Mouse (Mus musculus): ENCODE data around the gene Wwox. TPM values are rescaled to one million over a fixed set of nuclear protein-coding genes. Genes with fewer than 3 reads are reported as not detected.

Wwox gene
- polyA plus RNA-seq, 1 experiment: 4.7 TPM

DNA sequence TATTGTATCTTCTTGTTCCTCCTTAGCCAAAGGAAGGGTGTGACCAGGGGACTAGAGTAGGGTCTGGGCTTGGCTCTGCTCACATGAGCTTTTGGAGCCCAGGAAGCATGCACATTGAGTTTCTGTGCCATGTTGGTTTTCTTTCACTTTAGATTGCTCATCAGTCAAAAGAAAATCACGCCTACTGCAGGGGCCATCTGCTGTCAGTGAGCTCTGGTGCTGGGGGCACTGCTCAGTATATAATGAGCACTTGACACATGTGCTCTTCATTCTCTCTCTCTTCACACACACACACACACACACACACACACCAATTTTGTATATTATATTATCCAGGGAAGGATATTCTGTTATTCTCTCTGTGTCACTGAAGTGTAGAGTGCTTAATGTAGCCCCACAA is 141.2 kb downstream of the Wwox start:
- Histone ChIP-seq H3K4me1 (no peaks in the 10 kb centered on the region), H3K27me3 (replicated peaks) (no peaks in the 10 kb centered on the region), H3K9me3 (peaks cover 81% of the 10 kb centered on the region), H3K4me3 (replicated peaks) (no peak overlapping the region), H3K36me3 (replicated peaks; ENCODE audit: low read length) (peaks cover 8% of the 10 kb centered on the region)
- TF ChIP-seq FLI1 (IDR thresholded peaks at IDR 0.05; ENCODE audit: low read length) (no peak), GATA1 (IDR thresholded peaks at IDR 0.05; ENCODE audit: borderline replicate concordance, low read length) (no peak)

DNA sequence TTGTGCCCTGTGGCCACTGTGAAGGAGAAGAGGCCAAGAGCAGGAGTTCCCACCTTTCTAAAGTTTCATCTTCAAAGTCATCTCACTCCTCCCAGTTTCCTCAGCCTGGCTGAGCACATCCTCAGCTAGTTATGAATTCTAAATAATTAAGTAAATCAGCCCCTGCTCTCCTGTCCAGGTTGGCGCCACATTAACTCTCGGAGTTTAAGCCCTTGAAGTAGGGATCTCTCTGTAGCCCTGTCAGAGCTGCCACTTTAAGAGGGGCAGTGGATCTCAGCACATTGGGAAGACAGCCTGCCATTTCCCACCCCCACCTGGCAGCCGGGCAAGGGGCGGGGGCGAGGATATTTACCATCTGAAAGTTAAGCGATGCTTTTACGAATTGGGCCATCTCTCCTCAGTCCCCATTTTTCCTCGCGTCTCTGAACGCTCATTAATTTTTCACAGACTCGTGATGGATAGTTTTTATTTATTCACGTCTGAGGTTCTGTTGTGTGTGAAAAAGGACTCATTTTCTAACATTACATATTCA is 150.9 kb downstream of the Wwox start:
- Histone ChIP-seq H3K36me3 (replicated peaks; ENCODE audit: low read length) (peaks cover 5% of the 10 kb centered on the region), H3K9me3 (peaks cover 39% of the 10 kb centered on the region), H3K4me3 (replicated peaks) (no peak overlapping the region), H3K4me1 (peaks cover 16% of the 10 kb centered on the region), H3K27me3 (replicated peaks) (no peaks in the 10 kb centered on the region)
- no peak for TF ChIP-seq FLI1 (IDR thresholded peaks at IDR 0.05; ENCODE audit: low read length)
- no peak for TF ChIP-seq GATA1 (IDR thresholded peaks at IDR 0.05; ENCODE audit: borderline replicate concordance, low read length)

DNA sequence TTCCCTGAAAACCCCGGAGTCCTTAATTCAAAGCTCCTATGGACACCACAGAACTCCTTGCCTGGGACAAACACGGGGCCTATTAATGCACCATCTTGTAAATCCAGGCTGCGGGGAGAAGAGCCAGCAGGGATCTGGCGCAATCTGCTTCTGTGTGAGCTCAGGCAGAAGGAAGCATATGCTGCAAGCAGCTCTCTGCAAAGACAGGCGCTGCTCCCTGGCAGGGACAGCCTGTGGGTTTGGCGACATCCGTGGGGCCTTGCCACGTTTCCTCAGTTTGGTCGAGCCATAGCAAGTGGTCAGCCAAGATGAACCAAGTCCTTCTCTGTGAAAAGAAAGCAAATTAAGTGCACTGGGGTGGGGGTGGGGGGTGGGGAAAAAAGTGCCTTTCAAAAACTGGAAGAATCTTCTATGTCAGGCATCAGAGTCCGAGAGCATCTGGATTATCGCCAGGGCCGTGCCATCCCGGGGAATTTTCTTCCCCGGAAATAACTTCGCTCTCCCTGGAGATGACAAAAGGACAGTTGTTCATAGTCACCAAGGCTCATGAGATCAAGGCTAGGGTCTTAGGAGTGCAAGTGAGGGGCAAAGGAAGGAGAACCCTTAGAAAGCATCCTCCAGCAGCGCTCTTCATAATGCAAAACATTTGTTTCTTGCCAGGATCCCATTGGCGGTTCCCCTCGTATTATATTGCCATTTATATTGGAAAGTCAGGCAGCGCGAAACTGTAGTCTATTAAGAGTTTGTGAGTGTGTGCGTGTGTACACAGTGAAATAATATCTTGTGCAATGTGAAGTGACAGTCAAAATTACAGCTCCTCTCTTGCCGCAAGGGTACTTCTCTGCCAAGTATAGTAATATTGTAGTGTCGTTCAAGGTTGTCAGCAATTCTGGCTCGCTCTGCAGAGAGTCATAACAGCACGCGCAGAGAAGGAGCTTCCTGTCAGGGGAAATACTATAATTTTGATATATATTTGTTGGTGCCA is 152.1 kb downstream of the Wwox start:
- TF ChIP-seq FLI1 (IDR thresholded peaks at IDR 0.05; ENCODE audit: low read length) (no peak), GATA1 (IDR thresholded peaks at IDR 0.05; ENCODE audit: borderline replicate concordance, low read length) (no peak)
- peaks cover 16% of the 10 kb centered on the region for H3K4me1 ChIP-seq
- H3K4me3 ChIP-seq (replicated peaks): peak overlapping the region; percentile 33
- H3K36me3 ChIP-seq (replicated peaks; ENCODE audit: low read length): peaks cover 11% of the 10 kb centered on the region
- peaks cover 47% of the 10 kb centered on the region for H3K9me3 ChIP-seq
- no peaks in the 10 kb centered on the region for H3K27me3 ChIP-seq (replicated peaks)

DNA sequence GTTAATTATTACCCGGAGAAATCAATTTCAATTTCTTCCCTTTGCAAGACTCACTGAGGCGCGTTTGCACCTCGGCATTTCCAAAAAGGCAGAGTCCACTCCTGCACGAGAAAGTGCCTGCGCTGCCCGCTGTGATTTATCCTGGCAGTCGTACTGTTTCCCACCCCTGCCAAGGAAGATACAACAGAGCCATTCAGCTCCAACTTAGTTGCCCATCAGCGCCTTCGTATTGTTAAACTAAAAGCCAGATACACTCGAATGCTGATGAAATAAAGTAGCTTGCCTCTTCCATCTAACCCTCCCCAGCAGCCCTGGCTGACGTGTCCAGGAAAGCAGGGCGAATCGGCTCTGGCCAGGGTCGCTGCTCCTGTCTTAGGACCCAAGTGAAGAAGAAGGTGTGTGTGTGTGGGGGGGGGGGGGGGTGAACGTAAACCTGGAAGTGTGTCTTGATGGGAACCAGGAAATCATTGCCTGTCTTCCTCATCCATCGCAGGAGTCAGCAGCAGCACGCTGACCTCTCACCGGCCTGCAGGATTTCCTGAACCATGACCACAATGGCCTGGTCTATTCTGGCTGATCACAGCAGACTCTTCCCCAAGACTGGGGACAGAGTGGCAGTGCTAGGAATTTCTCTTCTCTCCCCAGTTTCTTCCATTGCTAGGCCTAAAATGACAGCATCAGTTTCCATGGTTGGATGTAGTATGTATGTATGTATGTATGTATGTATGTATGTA is 154.1 kb downstream of the Wwox start:
- H3K4me1 ChIP-seq: peaks cover 16% of the 10 kb centered on the region
- peaks cover 8% of the 10 kb centered on the region for H3K36me3 ChIP-seq (replicated peaks; ENCODE audit: low read length)
- TF ChIP-seq FLI1 (IDR thresholded peaks at IDR 0.05; ENCODE audit: low read length) (no peak), GATA1 (IDR thresholded peaks at IDR 0.05; ENCODE audit: borderline replicate concordance, low read length) (no peak)
- H3K9me3 ChIP-seq: peaks cover 46% of the 10 kb centered on the region
- H3K4me3 ChIP-seq (replicated peaks): no peak overlapping the region
- no peaks in the 10 kb centered on the region for H3K27me3 ChIP-seq (replicated peaks)

DNA sequence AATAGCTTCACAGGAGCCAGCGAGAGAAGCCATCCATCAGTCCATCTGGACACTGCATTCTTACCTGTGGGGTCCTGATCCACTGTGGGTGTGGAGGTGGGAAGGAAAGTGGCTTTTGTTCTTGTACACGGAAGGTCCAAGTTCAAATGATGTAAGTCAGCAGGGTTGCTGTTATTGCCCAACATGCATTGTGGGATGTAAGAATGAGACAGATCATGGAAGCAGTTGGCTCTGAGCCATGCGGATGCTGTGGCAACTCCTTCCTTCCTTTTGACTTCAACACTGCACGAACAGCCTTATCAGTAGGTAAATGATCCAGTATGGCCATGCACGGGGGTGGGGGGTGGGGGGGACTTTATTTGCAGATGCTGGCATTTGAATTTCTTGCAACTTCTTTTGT is 155.4 kb downstream of the Wwox start:
- no peaks in the 10 kb centered on the region for H3K27me3 ChIP-seq (replicated peaks)
- H3K9me3 ChIP-seq: peaks cover 42% of the 10 kb centered on the region
- peaks cover 8% of the 10 kb centered on the region for H3K36me3 ChIP-seq (replicated peaks; ENCODE audit: low read length)
- H3K4me1 ChIP-seq: peaks cover 16% of the 10 kb centered on the region
- no peak overlapping the region for H3K4me3 ChIP-seq (replicated peaks)
- TF ChIP-seq FLI1 (IDR thresholded peaks at IDR 0.05; ENCODE audit: low read length) (no peak), GATA1 (IDR thresholded peaks at IDR 0.05; ENCODE audit: borderline replicate concordance, low read length) (no peak)

DNA sequence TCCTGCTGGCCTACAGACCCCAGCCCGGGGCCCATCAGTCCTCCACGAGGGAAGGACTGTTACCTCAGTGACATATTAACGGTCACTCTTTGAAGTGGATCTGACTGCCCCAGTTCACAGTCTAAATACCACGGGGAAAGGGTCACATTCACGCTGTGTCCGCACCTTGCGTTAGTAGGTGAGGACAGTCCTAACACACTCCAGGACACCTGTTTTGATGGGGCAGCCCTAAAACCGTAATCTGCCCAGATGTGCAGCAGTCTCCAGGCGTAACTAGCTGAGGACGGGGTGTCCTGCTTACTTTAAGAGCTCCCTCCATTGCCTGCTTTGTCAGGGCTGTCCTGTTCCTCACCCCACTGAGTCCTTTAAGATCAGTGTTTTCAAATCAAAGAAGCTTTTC is 160.1 kb downstream of the Wwox start:
- no peaks in the 10 kb centered on the region for H3K27me3 ChIP-seq (replicated peaks)
- H3K4me3 ChIP-seq (replicated peaks): peak overlapping the region; percentile 17
- H3K9me3 ChIP-seq: peaks cover 32% of the 10 kb centered on the region
- TF ChIP-seq GATA1 (IDR thresholded peaks at IDR 0.05; ENCODE audit: borderline replicate concordance, low read length) (no peak), FLI1 (IDR thresholded peaks at IDR 0.05; ENCODE audit: low read length) (no peak)
- H3K4me1 ChIP-seq: peaks cover 5% of the 10 kb centered on the region; the same call in 1 of the 2 replicates
- peaks cover 8% of the 10 kb centered on the region for H3K36me3 ChIP-seq (replicated peaks; ENCODE audit: low read length)

DNA sequence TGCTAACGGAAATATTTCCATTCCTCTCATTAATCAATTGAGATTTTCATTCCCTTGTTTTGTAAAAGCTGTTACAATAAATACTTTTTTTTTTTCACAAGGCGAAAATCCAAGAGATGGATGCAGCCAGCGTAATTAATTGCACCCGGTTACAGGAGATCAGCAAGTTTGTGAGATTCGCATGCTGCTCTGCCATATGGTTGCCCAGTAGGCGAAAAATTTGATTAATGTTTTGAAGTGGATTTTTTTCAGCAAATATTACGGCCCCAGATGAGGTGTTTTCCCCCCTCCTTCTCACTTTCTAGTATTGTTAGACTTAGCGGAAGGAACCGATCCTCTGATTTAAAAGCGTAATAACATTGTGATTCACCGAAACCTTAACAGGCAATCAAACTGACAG is 160.7 kb downstream of the Wwox start:
- Histone ChIP-seq H3K4me3 (replicated peaks) (no peak overlapping the region), H3K9me3 (peaks cover 26% of the 10 kb centered on the region), H3K4me1 (no peaks in the 10 kb centered on the region), H3K36me3 (replicated peaks; ENCODE audit: low read length) (peaks cover 8% of the 10 kb centered on the region), H3K27me3 (replicated peaks) (no peaks in the 10 kb centered on the region)
- TF ChIP-seq GATA1 (IDR thresholded peaks at IDR 0.05; ENCODE audit: borderline replicate concordance, low read length) (no peak), FLI1 (IDR thresholded peaks at IDR 0.05; ENCODE audit: low read length) (no peak)

DNA sequence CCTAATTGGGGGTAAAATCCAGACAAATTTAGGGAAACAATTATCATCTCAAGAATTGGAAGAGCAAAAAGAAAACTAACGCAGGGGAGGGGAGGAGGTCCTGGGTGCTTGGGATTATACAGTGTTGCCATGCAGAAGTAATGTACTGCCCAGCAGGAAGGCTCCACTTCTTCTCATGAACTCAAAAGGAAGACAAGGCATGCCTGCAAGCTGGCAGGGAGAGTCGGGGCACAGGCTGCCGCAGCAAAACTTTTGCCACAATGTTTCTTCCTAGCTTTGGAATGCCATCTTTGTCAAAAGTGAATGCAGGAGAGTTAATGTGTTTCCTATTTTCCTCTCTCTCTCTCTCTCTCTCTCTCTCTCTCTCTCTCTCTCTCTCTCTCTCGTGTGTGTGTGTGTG is 163.6 kb downstream of the Wwox start:
- H3K4me3 ChIP-seq (replicated peaks): no peak overlapping the region
- TF ChIP-seq GATA1 (IDR thresholded peaks at IDR 0.05; ENCODE audit: borderline replicate concordance, low read length) (no peak), FLI1 (IDR thresholded peaks at IDR 0.05; ENCODE audit: low read length) (no peak)
- H3K4me1 ChIP-seq: no peaks in the 10 kb centered on the region
- H3K9me3 ChIP-seq: peaks cover 10% of the 10 kb centered on the region
- H3K36me3 ChIP-seq (replicated peaks; ENCODE audit: low read length): no peaks in the 10 kb centered on the region
- no peaks in the 10 kb centered on the region for H3K27me3 ChIP-seq (replicated peaks)

DNA sequence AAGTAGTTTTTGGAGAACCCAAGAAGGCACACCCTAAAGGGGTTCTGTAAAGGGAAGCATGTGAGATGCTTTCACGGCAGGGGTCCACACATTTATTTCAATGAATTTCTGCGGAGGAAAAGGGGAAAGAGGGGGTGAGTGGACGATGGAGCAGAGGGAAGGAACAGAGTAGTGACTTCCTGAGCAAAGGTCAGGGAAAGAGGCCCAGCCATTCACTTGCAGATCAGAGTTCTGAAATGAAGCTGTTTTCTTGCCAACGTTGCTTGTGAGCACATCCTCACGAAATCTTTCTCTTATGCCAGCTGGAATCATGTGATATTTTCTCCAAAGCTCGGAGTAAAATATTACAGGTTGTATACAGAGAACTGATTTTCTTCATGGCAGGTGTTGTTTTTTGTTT is 164.1 kb downstream of the Wwox start:
- Histone ChIP-seq H3K27me3 (replicated peaks) (no peaks in the 10 kb centered on the region), H3K4me3 (replicated peaks) (no peak overlapping the region), H3K4me1 (no peaks in the 10 kb centered on the region), H3K9me3 (peaks cover 11% of the 10 kb centered on the region), H3K36me3 (replicated peaks; ENCODE audit: low read length) (no peaks in the 10 kb centered on the region)
- TF ChIP-seq GATA1 (IDR thresholded peaks at IDR 0.05; ENCODE audit: borderline replicate concordance, low read length): no peak
- no peak for TF ChIP-seq FLI1 (IDR thresholded peaks at IDR 0.05; ENCODE audit: low read length)

Data from megakaryocyte, embryonic 14.5 days (primary cell).